Mouse (Mus musculus) hindlimb bud, embryonic 11.5 days (tissue): Measurements from ENCODE around the gene Mucl3.
A peak's percentile ranks its signal among the peaks of the same experiment; 100 is the strongest.

Experiments used
- DNase-seq: peaks from one replicate; pipeline ENCODE4 v3.0.0-alpha.2; 2012; ENCODE audit warnings: low read depth, low spot score; ENCODE audit errors: extremely low spot score

Gene Mucl3

GRCm38 (mm10) chr17:35643609-35644236, at the start of gene Mucl3:
TSS of gene Mucl3 (minus strand) at chr17:35643695.
- DNase-seq, result no peak

DNA sequence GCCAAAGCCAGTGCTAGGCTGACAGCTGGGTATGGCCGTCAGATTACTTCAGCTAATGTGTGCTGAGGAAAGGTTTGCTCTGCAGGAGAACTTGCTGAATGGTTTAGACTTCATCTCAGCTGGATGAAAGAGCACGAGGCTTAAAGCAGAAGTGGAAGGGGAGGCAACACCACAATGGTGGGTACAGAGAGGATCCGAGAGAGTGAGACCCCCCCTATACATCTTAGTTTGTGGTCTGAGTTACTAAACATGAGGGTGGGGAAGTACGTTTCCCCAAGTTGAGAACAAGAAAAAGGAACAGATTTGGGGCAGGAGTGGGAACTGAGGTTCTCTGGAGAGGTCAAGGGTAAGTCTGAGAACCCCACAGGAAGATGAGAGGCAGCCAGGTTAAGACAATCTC, 48.9 kb upstream of the Mucl3 start:
- DNase-seq, result no peak

GRCm38 (mm10) chr17:35691811-35692210, 48.3 kb upstream of the Mucl3 start:
- no peak for DNase-seq

- DNase-seq, result no peak
These were observed 46.6 kb upstream of the Mucl3 start for GRCm38 (mm10) chr17:35689936-35690645.

DNA sequence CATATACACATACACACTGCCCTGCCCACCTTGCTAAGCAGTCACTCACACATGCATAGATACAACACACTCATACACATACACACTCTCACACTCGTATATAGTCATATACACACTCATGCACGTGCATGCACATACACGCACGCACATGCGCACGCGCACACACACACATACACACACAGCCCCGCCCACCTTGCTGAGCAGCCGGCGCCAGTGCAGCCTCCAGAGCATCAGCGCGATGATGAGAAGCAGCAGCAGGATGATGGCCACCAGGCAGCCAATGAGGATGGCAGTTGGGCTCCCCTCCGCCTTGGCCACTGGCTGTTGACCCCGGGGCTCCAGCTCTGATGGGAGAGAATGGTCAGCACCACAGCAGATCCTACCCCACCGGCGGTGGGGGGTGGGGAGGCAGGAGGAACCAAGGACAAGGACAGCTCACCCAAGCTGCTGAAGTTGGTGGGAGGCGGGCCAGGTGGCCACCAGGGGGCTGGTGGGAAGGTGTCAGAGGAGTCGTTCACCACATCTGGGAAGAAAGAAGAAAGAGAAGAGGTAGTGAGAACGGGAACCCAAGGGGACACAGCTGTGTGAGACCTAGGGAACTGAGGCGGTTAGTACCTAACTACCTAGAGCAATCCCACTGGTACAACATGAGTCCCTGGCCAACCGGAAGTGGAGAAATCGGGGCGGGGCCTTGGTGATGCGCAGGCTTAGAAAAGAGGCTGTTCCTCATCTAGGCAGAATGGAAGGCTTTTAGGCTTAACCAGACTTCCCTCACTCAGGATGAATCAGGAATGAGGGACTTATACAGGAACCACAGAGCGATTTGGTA, 45.1 kb upstream of the Mucl3 start:
- DNase-seq, result no peak

GRCm38 (mm10) chr17:35685061-35685460, 41.6 kb upstream of the Mucl3 start:
- DNase-seq, result no peak

DNA sequence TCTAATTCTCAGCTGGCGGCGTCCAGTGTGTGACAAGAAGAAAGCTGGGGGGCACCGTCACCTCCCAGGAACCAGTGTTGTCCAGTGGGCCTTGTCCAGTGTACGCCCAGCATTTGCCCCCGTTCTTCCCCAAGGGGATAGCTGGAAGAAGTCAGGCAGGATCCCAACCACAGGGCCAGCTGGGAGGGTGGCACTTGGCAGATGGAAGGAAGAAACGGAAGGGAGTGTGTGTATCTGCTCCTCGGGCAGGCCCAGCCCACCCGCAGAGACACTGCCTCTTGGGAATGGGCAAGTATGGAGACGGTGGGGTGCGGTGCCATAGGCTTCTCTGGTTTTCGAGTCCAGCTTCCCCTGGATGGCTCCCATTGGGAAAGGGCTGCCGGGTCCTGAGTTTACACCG, 38.5 kb upstream of the Mucl3 start:
- no peak for DNase-seq

DNA sequence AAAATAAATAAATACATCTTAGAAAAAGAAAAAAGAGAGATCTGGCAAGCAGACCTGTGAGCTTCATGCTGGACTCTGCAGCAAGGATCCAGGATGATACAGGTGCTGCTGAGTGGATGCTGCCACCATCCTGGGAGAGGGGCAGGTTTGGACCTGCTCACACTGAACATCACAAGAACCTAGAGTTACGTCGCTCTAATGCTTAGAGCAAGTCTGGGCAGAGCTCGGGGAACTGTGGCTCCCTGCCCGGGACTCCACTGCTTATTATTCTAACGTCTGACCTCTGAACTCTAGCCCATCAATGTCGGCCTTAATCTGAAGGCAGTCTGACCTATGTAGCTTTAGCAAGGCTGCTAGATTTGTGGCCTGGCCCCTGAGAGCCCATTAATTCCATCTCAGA, 37.1 kb upstream of the Mucl3 start:
- DNase-seq, result no peak

GRCm38 (mm10) chr17:35673416-35674035, 30.0 kb upstream of the Mucl3 start, which contains the start of gene Gtf2h4:
TSS of gene Gtf2h4 (minus strand) at chr17:35673739.
- peak; percentile 88 for DNase-seq

GRCm38 (mm10) chr17:35672527-35672926, 29.0 kb upstream of the Mucl3 start:
- no peak for DNase-seq

DNA sequence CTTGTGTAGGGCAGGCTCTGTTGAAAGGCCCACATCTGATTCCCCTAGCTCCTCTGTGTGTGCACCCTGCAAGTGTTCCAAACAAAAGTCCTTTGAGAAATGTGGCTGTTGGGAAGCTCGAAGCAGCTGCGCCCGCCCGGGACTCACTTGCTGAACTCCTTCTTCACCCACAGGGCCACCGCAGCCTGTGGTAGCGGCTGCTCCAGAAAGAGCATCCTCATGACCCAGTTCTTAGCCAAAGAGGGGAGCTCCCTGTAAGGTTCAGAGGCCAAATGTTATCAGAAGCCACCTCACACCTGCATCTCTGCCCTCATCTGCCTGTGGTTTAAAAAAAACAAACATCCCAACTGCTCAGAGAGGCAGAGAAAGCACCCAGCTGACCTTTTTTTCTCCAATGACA, 28.4 kb upstream of the Mucl3 start:
- DNase-seq, result no peak

DNA sequence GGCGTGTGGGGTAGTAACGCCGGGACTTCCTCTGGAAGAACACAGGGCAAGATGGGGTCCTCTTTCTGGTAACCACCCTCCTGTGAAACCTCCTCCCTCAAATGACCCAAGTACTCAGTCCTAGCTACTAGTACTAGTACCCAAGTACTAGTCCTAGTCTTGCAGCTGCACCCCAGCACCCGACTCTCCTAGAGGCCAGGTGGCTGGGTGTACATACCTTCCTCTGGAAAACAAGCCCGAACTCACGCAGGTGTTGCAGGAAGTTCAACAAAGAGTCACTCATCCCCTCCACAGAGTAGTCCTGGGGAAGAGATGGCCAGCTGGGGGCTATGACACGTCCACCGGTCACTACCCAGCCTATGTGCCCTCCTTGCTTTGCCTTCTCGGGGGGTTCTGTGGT, 26.2 kb upstream of the Mucl3 start:
- DNase-seq, result no peak

GRCm38 (mm10) chr17:35667334-35668065, 24.0 kb upstream of the Mucl3 start, which contains the start of gene Vars2:
TSS of gene Vars2 (minus strand) at chr17:35667592.
- peak; percentile 88 for DNase-seq

- no peak for DNase-seq
These were observed 23.4 kb upstream of the Mucl3 start for GRCm38 (mm10) chr17:35666851-35667256.

DNA sequence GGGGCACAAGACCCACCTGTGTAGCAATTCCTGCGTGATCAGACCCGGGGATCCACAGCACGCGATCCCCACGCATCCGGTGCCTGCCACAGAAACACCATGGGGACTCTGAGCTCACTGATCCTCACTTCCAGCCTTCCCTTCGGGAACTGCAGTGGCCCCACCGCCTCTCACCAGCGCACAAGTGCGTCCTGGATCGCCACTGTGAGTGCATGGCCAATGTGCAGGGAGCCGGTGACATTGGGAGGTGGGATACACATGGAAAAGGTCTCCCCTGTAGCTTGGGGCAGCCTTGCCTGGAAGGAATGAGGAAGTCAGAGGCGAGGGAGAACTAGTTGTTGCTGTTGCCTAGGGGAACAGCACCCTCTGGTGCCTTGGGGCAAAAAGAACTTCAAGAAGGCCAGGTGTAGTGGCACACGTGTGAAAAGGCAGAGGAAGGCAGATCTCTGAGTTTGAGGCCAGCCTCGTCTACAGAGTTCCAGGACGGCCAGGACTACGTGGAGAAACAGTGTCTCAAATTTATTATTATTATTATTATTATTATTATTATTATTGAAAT, 22.5 kb upstream of the Mucl3 start:
- no peak for DNase-seq

DNA sequence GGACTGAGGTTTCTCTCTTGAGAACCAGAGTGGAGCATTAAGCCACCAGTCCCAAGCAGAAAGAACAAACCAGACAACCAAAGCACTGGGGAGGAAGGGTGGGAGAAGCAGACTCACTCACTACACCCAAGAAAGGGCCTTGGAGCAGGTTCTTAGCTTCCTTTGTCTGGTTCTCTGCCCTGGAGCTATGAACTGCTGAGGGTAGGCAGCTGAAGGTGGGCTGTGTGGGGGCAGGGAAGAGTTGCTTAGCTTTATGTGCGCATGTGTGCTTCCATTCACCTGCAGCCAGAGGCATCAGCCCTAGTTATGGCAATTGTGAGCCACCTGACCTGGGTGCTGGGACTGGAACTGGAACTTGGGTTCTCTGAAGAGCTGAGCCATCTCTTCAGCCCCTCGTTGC, 9.6 kb upstream of the Mucl3 start:
- no peak for DNase-seq

DNA sequence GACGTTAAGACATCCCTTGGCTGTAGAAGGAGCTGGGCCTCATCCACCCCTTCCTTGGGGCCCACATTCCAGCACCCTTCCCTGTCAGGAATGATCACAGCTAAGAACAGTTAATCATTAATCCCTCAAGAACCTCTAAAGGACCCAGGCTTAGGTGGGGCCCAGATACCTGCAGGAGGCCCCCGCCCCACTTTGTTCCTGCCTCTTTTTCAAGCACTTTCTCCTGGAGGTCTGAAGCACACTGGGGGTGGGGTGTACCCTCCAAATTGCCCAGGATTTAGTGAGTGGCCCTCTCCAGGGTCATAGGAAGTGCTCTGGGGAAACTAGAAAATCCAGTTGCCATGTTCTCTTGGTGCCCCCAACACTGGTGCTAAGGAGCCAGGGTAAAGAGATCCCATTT, 5.9 kb upstream of the Mucl3 start:
- DNase-seq, result no peak

GRCm38 (mm10) chr17:35639352-35639751, 4.1 kb downstream of the Mucl3 start:
- DNase-seq, result no peak

- DNase-seq, result no peak
These were observed 4.9 kb downstream of the Mucl3 start for GRCm38 (mm10) chr17:35638475-35639190.

GRCm38 (mm10) chr17:35636363-35636762, 7.1 kb downstream of the Mucl3 start:
- DNase-seq, result no peak
